Mouse (Mus musculus) hindbrain, embryonic 10.5 days (tissue): ENCODE measurements around the gene Elmo3. TPM values are rescaled to one million over a fixed set of nuclear protein-coding genes. Genes with fewer than 3 reads are reported as not detected.

Experiments
- microRNA counts: library from miRNA; unstranded; fragments of <30 nt; microRNA quantifications from one replicate; lab custom pipeline; 2017
- polyA plus RNA-seq: library from polyadenylated mRNA; unstranded; fragments of >200 nt; fragmentation: Nextera tagmentation; extraction: Ambion mirVana; gene quantifications from 2 replicates; pipeline ENCODE4 v1.2.1, GENCODE M21; 2016

Gene Elmo3
- polyA plus RNA-seq, 1 experiment from 2014 or later = 2.1 TPM

MicroRNAs within 50 kb of the gene (microRNA counts, 519-probe panel; counts per million panel counts)
- microRNA mmu-miR-328 (lab: Ali Mortazavi, UCI) = 1,255 counts per million, percentile 77 among the panel's probes with 10 or more counts

Other genes with a start within 250 kb of the Elmo3 start
- not detected in 2 replicates for gene Ces3b, start 221.8 kb upstream of the Elmo3 start, polyA plus RNA-seq
- not detected in 2 replicates for gene Ces4a, start 173.8 kb upstream of the Elmo3 start, polyA plus RNA-seq
- 42.1 and 54.9 TPM in 2 replicates for gene Cbfb, start 134.9 kb upstream of the Elmo3 start, polyA plus RNA-seq
- gene D230025D16Rik, start 80.5 kb upstream of the Elmo3 start, polyA plus RNA-seq = 27.0 and 27.1 TPM in 2 replicates
- gene B3gnt9, start 50.4 kb upstream of the Elmo3 start, polyA plus RNA-seq = 2.6 and 3.3 TPM in 2 replicates
- 15.4 and 16.3 TPM in 2 replicates for gene Tradd, start 41.0 kb upstream of the Elmo3 start, polyA plus RNA-seq
- gene Fbxl8, start 41.0 kb upstream of the Elmo3 start, polyA plus RNA-seq = 1.0 and 1.6 TPM in 2 replicates
- 0.09 and 0.20 TPM in 2 replicates for gene Hsf4, start 35.8 kb upstream of the Elmo3 start, polyA plus RNA-seq
- 1.2 and 2.1 TPM in 2 replicates for gene Nol3, start 29.5 kb upstream of the Elmo3 start, polyA plus RNA-seq
- 26.5 and 43.8 TPM in 2 replicates for gene 4931428F04Rik, start 15.7 kb upstream of the Elmo3 start, polyA plus RNA-seq
- gene Exoc3l, start 9.5 kb upstream of the Elmo3 start, polyA plus RNA-seq = 12.4 and 15.2 TPM in 2 replicates
- gene E2f4, start 7.9 kb upstream of the Elmo3 start, polyA plus RNA-seq = 120 and 128 TPM in 2 replicates
- 1.2 and 1.3 TPM in 2 replicates for gene Lrrc29, start 20.7 kb downstream of the Elmo3 start, polyA plus RNA-seq
- 110 and 113 TPM in 2 replicates for gene Tmem208, start 20.8 kb downstream of the Elmo3 start, polyA plus RNA-seq
- 2.4 and 2.8 TPM in 2 replicates for gene Fhod1, start 42.4 kb downstream of the Elmo3 start, polyA plus RNA-seq
- gene Slc9a5, start 43.2 kb downstream of the Elmo3 start, polyA plus RNA-seq = 4.1 and 4.3 TPM in 2 replicates
- 0.52 and 0.75 TPM in 2 replicates for gene Plekhg4, start 67.7 kb downstream of the Elmo3 start, polyA plus RNA-seq
- 0.12 TPM in 1 of 2 replicates, not detected in the other for gene Kctd19, start 107.9 kb downstream of the Elmo3 start, polyA plus RNA-seq
- 1.8 and 2.5 TPM in 2 replicates for gene Lrrc36, start 108.0 kb downstream of the Elmo3 start, polyA plus RNA-seq
- 131 and 243 TPM in 2 replicates for gene Tppp3, start 165.9 kb downstream of the Elmo3 start, polyA plus RNA-seq
- gene Zdhhc1, start 191.3 kb downstream of the Elmo3 start, polyA plus RNA-seq = 23.3 and 29.2 TPM in 2 replicates
- 24.1 and 36.7 TPM in 2 replicates for gene Hsd11b2, start 213.2 kb downstream of the Elmo3 start, polyA plus RNA-seq